Mouse (Mus musculus): ENCODE results near the gene Trpc4ap.

Trpc4ap gene

DNA sequence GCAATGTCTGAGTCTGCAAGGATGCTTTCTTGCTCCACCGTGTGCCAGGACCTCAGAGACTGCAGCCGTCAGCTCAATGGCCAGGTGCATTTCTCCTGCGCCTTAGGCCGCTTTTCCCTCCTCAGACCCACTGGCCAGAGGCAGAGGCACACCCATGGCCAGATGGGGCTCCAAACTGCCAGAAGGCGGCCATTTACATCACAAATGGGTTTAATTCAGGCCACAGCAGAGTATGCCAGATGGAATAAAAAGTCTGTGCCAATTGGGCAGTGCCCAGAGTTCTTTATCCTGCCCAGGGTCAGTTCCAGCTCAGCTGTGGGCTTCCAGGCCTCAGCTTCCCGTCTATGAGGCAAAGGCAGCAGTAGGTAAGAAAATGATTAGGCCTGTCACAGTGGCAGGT, 51.5 kb downstream of the Trpc4ap start:
- DNase-seq (ENCODE audit: low spot score), result no peak

DNA sequence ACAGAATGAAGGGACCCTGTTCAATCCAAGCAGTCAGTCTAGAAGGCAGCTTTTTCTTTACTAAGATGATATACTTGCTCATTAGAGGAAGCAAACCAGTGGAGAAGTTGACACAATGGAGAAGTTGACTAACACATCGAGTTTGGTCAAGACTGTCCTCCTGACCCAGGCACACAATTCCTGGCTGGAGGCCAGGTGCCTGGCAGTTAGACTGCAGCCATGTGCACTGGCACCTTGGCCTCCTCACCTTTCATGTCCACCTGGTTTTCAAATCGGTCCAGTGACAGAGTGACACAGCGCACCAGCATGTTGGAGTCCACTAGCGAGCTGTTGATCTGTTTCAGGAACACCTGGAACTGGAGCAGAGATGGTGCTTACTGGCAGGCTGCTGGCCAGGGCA, 54.8 kb downstream of the Trpc4ap start:
- DNase-seq (ENCODE audit: low spot score), result no peak

DNA sequence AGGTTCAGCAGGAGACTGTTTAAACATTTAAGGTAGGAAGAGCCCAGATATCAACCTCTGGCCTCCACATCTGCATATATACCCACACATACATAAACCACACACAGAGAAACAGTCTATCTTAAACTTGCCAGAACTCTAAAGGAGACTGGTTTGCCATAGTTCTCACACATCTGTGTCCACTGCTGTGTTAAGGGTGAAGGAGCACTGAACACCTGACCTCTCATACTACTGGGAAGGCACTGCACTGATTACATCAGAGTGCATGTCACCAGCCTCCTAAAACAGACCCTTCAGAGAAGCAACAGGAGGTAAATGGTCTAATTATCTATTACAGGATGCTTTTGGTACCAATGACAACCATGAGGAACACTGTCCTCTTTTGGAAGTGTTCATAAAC, 55.3 kb downstream of the Trpc4ap start:
- DNase-seq (ENCODE audit: low spot score), result no peak

DNA sequence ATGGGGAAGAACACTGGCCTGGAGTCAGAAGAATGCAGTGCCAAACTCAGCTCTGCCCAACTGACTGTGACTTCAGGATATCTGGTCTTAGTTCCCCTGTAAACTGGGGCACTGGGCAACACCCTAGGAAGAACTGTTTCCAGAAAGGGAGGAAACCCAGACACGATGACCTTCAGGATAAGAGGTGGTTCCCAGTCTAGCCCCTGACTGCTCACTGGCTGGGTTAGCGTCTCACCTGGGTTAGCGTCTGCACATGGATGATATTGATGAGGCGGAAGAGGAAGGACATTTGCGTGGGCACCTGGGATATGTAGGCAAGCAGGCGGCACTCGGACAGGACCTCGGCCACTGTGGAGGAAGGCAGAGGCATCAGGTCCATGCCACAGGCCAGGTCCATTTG, 56.2 kb downstream of the Trpc4ap start:
- DNase-seq (ENCODE audit: low spot score), result no peak

DNA sequence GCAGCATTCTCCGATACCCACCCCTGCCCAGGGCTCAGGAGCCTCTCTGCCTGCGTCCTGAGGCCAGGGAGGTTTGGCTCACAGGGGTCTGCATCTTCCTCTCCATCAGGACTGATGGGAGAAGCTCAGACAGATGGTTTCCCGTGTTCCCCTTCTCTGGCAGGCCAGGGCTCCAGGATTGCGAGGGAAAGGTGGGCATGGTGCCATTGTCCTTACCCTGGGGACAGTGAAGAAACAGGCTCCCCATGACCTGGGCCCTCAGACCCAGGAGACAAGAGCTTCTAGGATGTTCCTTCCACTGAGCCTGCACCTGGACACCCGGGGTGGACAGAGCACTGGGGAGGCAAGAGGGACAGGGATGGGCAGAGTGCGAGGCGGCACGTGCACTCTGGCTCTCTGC, 57.6 kb downstream of the Trpc4ap start:
- no peak for DNase-seq (ENCODE audit: low spot score)

DNA sequence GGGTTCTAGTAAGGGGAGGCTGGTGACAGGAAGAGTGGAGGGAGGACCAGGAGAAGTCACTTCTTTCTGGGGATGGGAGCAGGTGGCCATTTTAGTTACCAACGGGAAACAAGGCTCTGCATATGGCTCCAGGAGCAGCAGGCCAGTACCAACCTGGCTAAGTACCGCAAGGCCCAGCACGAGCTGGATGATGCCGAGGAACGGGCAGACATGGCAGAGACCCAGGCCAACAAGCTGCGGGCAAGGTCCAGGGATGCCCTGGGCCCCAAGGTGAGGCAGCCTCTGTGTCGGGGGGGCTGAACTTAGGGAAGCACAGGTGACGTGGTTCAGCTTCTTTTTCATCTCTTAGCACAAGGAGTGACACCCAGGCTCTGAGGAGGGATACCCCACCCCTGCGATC, 58.5 kb downstream of the Trpc4ap start:
- no peak for DNase-seq (ENCODE audit: low spot score)

DNA sequence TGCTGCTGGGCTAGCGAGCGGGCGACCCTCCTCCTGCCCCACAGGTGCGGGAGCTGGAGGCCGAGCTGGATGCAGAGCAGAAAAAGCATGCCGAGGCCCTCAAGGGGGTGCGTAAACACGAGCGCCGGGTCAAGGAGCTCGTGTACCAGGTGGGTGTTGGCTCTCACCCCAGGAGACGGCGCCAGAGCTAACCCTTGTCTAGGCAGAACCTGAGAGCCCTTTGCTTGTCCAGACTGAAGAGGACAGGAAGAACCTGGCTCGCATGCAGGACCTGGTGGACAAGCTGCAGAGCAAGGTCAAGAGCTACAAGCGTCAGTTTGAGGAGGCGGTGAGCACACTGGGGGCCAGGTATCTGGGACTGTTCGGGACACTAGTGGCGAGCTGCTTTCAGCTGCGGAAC, 59.1 kb downstream of the Trpc4ap start:
- no peak for DNase-seq (ENCODE audit: low spot score)

DNA sequence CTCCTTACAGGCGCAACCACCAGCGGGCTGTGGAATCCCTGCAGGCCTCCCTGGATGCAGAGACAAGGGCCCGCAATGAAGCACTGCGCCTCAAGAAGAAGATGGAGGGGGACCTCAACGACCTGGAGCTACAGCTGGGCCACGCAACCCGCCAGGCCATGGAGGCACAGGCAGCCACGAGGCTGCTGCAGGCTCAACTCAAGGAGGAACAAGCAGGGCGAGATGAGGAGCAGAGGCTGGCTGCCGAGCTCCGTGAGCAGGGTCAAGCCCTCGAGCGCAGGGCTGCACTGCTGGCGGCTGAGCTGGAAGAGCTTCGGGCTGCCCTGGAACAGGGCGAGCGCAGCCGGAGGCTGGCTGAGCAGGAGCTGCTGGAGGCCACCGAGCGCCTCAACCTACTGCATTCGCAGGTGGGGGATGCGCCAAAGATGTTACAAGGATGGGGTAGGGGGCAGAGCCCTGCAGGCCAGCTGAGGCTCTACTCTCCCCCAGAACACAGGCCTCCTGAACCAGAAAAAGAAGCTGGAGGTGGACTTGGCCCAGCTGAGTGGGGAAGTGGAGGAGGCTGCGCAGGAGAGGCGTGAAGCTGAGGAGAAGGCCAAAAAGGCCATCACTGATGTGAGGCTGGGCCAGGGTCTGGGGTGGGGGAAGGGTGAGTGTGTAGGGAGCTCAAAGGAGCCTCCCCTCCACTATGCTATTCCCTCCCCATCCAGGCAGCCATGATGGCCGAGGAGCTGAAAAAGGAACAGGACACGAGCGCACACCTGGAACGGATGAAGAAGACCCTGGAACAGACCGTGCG, 59.8 kb downstream of the Trpc4ap start:
- no peak for DNase-seq (ENCODE audit: low spot score)

DNA sequence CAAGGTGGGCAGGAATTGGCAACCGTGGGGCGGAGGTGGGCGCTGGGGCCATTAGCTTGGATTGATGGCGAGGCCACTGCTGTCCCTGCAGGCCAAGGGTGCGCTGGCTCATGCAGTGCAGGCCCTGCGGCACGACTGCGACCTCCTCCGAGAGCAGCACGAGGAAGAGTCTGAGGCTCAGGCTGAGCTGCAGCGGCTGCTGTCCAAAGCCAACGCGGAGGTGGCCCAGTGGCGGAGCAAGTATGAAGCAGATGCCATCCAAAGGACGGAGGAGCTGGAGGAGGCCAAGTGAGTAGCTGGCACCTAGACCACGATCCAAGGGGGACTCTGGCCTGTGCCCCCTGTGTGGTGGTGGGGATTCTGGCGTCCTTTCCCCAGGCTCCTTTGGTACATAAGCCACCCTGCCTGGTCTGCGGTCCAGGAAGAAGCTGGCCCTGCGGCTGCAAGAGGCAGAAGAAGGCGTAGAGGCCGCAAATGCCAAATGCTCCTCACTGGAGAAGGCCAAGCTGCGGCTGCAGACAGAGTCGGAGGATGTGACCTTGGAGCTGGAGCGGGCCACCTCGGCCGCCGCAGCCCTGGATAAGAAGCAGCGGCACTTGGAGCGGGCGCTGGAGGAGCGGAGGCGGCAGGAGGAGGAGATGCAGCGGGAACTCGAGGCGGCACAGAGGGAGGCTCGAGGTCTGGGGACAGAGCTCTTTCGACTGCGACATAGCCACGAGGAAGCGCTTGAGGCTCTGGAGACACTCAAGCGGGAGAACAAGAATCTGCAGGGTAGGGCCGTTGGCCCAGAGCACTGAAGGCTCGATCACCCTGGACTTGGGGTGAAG, 61.4 kb downstream of the Trpc4ap start:
- no peak for DNase-seq (ENCODE audit: low spot score)

DNA sequence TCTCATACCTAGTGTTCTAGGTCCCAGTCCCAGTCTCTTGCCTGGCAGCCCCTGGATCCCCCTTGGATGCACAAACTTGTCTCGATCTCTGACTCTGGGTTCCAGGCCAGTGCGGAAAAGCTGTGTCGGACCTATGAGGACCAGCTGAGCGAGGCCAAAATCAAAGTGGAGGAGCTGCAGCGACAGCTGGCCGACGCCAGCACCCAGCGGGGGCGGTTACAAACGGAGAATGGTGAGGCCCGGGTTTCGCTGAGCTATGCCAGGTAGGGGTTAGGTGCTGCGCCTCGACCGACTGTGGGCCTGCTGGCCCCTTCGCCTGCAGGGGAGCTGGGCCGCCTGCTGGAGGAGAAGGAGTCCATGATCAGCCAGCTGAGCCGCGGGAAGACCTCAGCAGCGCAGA, 62.0 kb downstream of the Trpc4ap start:
- DNase-seq (ENCODE audit: low spot score), result no peak

DNA sequence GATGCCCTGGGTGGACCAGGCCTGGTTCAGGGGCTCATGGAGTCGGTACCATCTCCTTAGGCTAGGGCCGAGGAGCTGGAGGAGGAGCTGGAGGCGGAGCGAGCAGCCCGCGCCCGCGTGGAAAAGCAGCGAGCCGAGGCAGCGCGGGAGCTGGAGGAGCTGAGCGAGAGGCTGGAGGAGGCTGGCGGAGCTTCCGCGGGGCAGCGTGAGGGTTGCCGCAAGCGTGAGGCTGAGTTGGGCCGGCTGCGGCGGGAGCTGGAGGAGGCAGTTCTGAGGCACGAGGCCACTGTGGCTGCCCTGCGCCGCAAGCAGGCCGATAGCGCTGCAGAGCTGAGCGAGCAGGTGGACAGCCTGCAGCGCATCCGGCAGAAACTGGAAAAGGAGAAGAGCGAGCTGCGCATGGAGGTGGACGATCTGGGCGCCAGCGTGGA, 62.9 kb downstream of the Trpc4ap start:
- no peak for DNase-seq (ENCODE audit: low spot score)

DNA sequence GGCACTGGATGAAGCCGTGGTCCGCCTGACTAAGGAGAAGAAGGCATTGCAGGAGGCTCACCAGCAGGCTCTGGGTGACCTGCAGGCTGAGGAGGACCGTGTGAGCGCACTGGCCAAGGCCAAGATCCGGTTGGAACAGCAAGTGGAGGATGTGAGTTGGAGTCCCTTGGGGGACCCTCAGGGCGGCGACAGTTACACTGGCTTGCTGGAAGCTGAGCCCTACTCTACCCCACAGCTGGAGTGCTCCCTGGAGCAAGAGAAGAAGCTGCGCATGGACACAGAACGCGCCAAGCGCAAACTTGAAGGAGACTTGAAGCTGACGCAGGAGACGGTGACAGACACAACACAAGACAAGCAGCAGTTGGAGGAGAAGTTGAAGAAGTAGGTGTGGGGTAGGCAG, 63.7 kb downstream of the Trpc4ap start:
- no peak for DNase-seq (ENCODE audit: low spot score)

DNA sequence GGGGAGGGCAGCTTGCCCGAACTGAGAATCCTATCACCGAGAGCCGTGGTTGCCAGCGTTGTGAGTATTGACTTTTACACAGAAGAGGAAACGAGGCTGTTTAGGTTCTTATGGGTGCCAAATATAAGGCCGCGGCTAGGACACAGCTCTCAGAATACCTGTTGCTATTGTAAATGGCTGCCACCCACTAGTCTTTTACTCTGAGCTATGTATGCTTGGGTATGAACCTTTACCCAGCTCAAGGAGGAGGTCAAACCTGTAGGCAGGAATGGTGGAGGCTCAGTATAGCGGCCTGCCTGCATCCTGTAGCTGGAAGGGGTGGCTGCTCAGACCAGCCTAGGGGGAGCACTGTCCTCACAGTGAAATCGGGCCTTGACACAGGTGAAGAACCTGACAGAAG, 64.1 kb downstream of the Trpc4ap start:
- DNase-seq (ENCODE audit: low spot score), result no peak

DNA sequence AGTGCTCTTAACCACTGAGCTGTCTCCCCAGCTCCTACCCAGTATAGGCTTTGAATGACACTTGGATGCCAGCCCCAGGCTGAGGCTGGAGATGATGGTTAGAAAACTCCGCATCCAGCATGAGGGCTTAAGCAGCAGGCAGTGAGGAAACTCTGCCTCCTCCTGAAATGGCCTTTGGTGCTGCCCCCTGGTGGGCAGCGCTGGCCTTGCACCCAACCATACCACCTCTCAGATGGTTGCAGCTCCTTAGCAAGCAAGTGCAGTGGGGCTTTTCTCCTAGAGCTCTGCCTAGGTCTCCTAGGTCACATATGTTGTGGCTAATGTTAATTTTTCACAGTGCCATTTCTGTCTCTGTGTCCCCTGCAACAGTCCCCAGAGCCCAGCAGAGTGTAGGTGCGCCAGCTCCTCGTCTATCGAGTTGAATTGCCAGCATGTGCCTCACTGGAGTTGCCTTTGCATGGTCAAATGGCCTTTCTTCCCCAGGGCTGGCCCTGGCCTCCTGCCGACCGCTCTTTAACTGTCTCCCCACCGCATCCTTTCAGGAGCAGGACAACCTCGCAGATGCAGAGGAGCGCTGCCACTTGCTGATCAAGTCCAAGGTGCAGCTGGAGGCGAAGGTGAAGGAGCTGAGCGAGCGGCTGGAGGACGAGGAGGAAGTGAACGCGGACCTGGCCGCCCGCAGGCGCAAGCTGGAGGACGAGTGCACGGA, 65.0 kb downstream of the Trpc4ap start:
- DNase-seq (ENCODE audit: low spot score), result peak; percentile 76

DNA sequence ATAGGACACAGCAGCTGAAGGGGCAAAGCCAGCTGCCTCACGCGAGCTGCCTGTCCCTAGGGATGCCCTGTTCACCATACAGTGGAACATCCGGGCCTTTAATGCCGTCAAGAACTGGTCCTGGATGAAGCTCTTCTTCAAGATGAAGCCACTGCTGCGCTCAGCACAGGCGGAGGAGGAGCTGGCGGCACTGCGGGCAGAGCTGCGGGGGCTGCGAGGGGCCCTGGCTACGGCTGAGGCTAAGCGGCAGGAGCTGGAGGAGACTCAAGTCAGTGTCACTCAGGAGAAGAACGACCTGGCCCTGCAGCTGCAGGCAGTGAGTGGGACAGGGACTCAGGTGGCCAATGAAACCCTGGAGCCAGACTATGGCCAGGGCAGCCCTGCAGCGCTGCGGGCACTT, 65.9 kb downstream of the Trpc4ap start:
- no peak for DNase-seq (ENCODE audit: low spot score)

DNA sequence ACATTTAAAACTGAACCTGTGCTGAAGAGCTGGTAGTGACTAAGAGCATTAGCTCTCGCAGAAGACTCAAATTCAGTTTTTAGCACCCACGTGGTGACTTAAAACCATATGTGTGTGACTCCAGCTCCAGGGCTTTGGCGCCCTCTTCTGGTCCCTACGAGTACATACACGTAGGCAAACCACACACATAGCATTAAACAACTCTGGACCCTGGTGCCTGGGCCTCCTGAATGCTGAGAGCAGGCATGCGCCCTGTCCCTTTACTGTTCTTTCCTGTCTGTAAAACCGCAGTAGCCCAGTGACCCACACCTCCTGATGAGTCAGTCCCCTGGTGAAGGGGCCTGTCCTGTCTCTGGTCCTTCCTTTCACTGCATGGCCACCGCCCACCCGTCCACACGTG, 67.5 kb downstream of the Trpc4ap start:
- DNase-seq (ENCODE audit: low spot score), result peak; percentile 80

DNA sequence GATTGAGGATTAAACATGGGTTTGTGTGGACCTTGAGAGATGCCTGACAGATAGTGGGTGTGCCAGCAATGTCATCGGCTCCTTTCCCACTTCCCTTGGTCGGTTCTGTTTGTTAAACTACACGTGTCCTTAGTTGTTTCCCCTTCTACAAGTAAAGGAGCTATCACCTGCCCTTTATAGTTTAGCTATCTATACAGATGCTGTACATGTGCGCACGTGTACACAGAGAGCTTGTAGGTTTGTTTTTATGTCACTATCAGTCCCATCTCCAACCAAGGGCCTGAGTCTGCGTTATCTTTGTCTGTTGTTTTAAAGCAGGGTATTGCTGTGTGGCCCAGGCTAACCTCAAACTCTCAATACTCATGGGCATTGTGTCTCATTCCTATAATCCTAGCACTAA, 68.2 kb downstream of the Trpc4ap start:
- no peak for DNase-seq (ENCODE audit: low spot score)

DNA sequence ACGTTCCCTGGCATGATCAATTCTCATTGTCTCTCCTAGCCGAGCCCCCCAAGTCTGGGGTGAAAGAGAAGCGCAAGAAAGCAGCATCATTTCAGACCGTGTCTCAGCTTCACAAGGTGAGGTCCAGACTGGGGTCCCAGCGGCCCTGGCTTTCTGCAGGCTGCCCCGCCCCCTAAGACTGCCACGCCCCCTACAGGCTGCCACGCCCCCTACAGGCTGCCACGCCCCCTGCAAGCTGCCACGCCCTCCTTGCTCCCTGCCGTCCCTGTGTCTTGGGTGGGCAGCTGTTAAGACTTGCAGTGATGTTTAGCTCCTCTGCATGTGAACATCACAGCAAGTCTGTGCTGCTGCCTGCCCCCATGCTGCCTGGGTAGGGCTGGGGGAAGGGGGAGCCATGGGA, 69.6 kb downstream of the Trpc4ap start:
- no peak for DNase-seq (ENCODE audit: low spot score)

DNA sequence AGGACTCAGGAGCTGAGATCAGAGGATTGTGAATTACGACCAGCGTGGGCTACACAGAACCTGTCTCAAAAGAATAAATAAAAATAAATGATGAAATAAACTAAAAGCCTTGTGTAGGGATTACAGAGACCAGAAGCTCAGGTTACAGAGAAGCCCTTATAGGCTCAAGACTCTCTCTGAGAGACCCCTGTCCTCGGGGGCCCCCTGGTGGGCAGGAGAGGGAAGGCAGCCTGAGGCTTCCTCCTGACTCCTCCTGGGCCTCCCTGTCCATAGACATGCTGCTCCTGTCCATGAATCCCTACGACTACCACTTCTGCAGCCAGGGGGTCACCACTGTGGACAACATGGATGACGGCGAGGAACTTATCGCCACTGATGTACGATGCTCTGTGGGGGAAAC, 72.4 kb downstream of the Trpc4ap start:
- peak; percentile 85 for DNase-seq (ENCODE audit: low spot score)

DNA sequence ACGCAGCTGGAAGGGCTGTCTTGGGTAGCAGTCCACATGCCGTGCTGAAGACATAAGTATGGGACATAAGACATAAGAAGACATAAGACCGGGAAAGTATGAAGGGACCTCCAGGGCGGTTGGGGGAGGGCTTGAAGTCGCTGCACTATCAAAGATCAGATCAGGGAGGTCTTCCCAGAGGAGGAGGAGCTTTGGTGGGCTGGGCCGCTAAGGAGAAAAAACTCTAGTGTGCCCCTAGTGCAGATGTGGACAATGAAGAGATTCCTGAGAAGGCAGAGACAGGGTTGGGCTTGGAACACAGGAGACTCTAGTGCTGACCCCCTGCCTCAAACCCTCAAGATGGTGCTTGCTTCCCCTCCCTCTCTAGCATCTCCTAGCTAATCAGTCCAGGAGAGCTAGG, 75.2 kb downstream of the Trpc4ap start:
- no peak for DNase-seq (ENCODE audit: low spot score)

DNA sequence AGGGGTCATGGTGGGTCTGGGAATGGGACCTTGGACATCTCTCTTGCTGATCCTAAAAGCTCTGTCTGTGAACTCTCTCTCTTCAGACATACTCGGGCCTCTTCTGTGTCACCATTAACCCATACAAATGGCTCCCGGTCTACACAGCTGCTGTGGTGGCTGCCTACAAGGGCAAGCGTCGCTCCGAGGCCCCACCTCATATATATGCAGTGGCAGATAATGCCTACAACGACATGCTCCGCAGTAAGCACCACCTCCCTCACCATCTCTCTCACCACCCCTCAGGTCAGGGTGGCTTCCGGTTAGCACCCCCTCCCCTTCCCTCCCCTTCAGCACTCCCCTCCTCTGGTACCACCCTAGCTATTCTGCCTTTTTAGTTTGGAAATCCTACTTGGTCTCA, 78.2 kb downstream of the Trpc4ap start:
- DNase-seq (ENCODE audit: low spot score), result peak; percentile 58

DNA sequence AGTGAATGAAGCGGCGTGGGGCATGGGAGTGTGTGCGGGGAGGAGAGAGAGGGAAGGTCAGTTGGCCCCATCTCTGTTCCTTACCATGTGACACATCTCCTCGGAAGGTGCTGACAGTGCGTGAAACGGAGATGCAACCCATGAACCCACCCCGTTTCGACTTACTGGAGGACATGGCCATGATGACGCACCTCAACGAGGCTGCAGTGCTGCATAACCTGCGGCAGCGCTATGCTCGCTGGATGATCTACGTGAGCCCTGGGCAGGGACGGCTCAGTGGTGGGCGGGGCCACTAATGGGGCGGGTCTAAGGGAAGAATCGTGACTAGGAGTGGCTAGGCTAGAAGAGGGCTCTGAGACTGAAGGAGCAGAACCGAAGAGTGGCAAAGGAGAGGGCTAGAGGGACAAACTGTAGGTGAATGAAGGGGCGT, 78.8 kb downstream of the Trpc4ap start:
- peak; percentile 97 for DNase-seq (ENCODE audit: low spot score)
